Mouse (Mus musculus) liver, adult 2 months (tissue): ENCODE measurements around the gene Rap1gap2. TPM values are rescaled to one million over a fixed set of nuclear protein-coding genes. Genes with fewer than 3 reads are reported as not detected.

Experiments used
- DNase-seq: peaks from one replicate; pipeline ENCODE4 v3.0.0-alpha.2; 2011; ENCODE audit warnings: low read depth, low spot score; ENCODE audit errors: extremely low read depth
- H3K27ac ChIP-seq: fragments of 200-500 bp; replicated peaks from 2 replicates; pipeline ENCODE4 v1.5.1; 2012; ENCODE audit warnings: low read depth, mild to moderate bottlenecking, control low read depth, inconsistent platforms, low read length; ENCODE audit not compliant: insufficient read depth
- H3K27me3 ChIP-seq: fragments of 200-500 bp; 2 replicates; pipeline ENCODE4 v1.6.1; 2012; ENCODE audit warnings: mild to moderate bottlenecking, moderate library complexity, low read length, inconsistent platforms; ENCODE audit not compliant: control insufficient read depth, insufficient read depth
- H3K36me3 ChIP-seq: fragments of 200-500 bp; 2 replicates; pipeline ENCODE4 v1.6.1; 2012; ENCODE audit warnings: low read length, inconsistent platforms; ENCODE audit not compliant: control insufficient read depth, insufficient read depth
- H3K4me1 ChIP-seq: fragments of 200-500 bp; 2 replicates; pipeline ENCODE4 v1.6.1; 2011; ENCODE audit warnings: low read length; ENCODE audit not compliant: control insufficient read depth, insufficient read depth
- H3K4me3 ChIP-seq: fragments of 200-500 bp; 2 replicates; pipeline ENCODE4 v1.5.1; 2011; ENCODE audit warnings: low read depth, mild to moderate bottlenecking, control low read depth, low read length, moderate library complexity; ENCODE audit not compliant: insufficient read depth
- H3K79me2 ChIP-seq: fragments of 200-500 bp; 2 replicates; pipeline ENCODE4 v1.6.1; 2012; ENCODE audit warnings: inconsistent platforms, mild to moderate bottlenecking, low read length, moderate library complexity; ENCODE audit not compliant: control insufficient read depth, insufficient read depth
- H3K9ac ChIP-seq: fragments of 200-500 bp; 2 replicates; pipeline ENCODE4 v1.6.1; 2012; ENCODE audit warnings: low read depth, mild to moderate bottlenecking, control low read depth, inconsistent platforms, low read length
- CTCF ChIP-seq: fragments of 200-500 bp; IDR thresholded peaks from 2 replicates; pipeline ENCODE4 v1.5.1; 2011; ENCODE audit warnings: low read depth, low read length, control low read depth
- POLR2A ChIP-seq: fragments of 200-500 bp; IDR thresholded peaks from 2 replicates; pipeline ENCODE4 v1.6.1; 2011; ENCODE audit warnings: low read length, control low read depth; ENCODE audit not compliant: insufficient read depth; ENCODE audit errors: extremely low read depth
- WGBS: fragments of 180-500 bp; shearing (Covaris S2); methylation state at CpG from one replicate; pipeline ENCODE4 v1.1.7; 2018; 5-methylcytosine and 5-hydroxymethylcytosine counted together
- polyA plus RNA-seq: library from polyadenylated mRNA; depleted of rRNA; stranded (reverse); fragments of >200 nt; gene quantifications from 2 replicates; pipeline ENCODE4 v1.2.3, GENCODE M21; 2012
- total RNA-seq: library from RNA; depleted of rRNA; stranded (reverse); fragments of >200 nt; gene quantifications from 2 replicates; pipeline ENCODE4 v1.2.3, GENCODE M21; 2014

The Rap1gap2 gene
- total and polyA plus RNA-seq, 2 experiments: 0.46 to 0.48 TPM

GRCm38 (mm10) chr11:74435366-74435765 lies 175.3 kb downstream of the Rap1gap2 start:
- DNase-seq: no peak
- H3K79me2 ChIP-seq: no peaks in the 10 kb centered on the region
- H3K27ac ChIP-seq: no peak overlapping the region
- no peak overlapping the region for H3K9ac ChIP-seq
- WGBS: 89% methylated on average over 2 of the region's 2 CpGs
- no peaks in the 10 kb centered on the region for H3K36me3 ChIP-seq
- H3K4me1 ChIP-seq: no peaks in the 10 kb centered on the region
- no peak for TF ChIP-seq CTCF
- no peak for TF ChIP-seq POLR2A
- no peak overlapping the region for H3K4me3 ChIP-seq
- no peaks in the 10 kb centered on the region for H3K27me3 ChIP-seq

DNA sequence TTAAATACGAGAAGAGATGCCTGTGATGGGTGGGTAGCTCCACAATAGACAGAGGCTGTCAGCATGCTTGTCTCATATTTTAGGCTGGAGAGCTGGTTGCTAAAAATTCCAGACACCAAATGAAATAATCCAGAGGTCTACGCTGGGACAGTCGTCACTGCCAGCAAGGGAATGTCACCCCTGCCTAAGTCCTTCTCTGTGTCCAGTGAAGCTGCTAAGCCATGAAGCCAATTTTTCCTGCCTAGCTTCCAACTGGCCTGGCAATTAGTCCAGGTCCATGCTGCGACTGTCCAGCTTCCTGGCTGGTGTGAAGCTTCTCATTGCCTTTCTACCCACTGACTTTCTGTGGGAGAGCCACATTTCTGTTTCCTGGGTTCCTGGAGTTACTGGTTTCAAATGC lies 177.7 kb downstream of the Rap1gap2 start:
- no peak for DNase-seq
- H3K4me1 ChIP-seq: no peaks in the 10 kb centered on the region
- no peaks in the 10 kb centered on the region for H3K36me3 ChIP-seq
- no peak overlapping the region for H3K27ac ChIP-seq
- 84% methylated on average over 4 of the region's 4 CpGs for WGBS
- TF ChIP-seq CTCF (no peak), POLR2A (no peak)
- H3K79me2 ChIP-seq: no peaks in the 10 kb centered on the region
- H3K27me3 ChIP-seq: no peaks in the 10 kb centered on the region
- no peak overlapping the region for H3K4me3 ChIP-seq
- no peak overlapping the region for H3K9ac ChIP-seq

DNA sequence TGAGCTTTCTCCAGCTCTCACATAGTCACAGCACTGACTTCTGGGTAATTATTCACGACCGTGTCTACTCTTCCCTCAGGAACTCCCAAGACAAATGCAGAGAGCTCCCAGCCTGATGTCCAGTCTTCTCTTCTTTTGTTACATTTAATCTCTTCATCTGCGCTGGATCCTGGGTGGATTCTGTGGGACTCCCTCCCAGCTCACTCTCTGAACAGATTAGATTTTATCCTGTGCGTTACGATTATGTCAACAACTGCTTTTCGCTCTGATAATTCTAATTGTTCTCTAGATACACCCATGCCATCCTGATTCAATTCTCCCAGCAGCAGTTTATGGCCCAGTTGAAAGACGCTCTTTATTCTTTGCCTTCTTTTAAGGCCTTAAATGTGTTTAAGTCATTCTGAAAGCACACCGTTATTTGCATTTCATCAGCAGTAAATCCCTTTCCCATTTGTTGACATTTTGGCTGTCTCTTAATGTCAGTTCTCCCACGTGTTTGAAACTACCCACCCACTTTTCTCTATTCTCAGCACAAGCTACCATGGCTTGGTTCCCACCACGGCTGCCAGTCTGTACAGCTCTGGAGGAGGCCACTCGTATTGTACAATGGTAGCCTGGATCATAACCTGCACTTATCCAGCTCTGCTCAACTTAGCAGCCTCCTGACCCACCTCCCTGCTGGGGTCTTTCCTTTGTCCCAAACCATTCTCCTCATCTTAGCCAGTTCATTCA lies 180.8 kb downstream of the Rap1gap2 start:
- no peak for DNase-seq
- TF ChIP-seq CTCF (no peak), POLR2A (no peak)
- Histone ChIP-seq H3K79me2 (no peaks in the 10 kb centered on the region), H3K4me3 (no peak overlapping the region), H3K27ac (no peak overlapping the region), H3K27me3 (no peaks in the 10 kb centered on the region), H3K4me1 (no peaks in the 10 kb centered on the region), H3K9ac (no peak overlapping the region), H3K36me3 (no peaks in the 10 kb centered on the region)
- 76% methylated on average over 11 of the region's 11 CpGs for WGBS

DNA sequence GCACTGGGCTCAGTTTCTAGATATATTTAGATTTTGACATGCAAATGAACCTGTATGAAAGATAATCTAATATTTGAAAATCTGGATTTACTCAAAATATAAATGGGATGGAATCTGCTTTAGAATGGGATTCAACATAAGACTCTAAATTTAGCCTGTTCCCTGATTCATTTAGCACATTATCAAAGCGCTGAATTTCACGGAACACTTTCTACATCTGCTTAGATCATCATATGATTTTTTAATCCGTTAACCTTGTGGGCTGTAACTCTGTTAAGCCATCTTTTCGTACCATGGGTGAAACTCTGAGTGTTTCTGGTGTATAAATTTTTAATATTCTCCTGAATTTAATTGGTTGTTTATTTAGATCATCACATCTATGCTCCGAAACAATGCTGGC lies 184.4 kb downstream of the Rap1gap2 start:
- H3K4me1 ChIP-seq: no peaks in the 10 kb centered on the region
- H3K27ac ChIP-seq: no peak overlapping the region

GRCm38 (mm10) chr11:74422019-74422418 lies 188.7 kb downstream of the Rap1gap2 start:
- TF ChIP-seq POLR2A (no peak), CTCF (no peak)
- Histone ChIP-seq H3K36me3 (no peaks in the 10 kb centered on the region), H3K27ac (no peak overlapping the region), H3K27me3 (no peaks in the 10 kb centered on the region), H3K9ac (no peak overlapping the region), H3K79me2 (no peaks in the 10 kb centered on the region), H3K4me3 (no peak overlapping the region), H3K4me1 (no peaks in the 10 kb centered on the region)
- 87% methylated on average over 6 of the region's 6 CpGs for WGBS
- no peak for DNase-seq

More for the DNA sequence above, 184.4 kb downstream of the Rap1gap2 start:
- no peak overlapping the region for H3K4me3 ChIP-seq
- DNase-seq: no peak
- no peak for TF ChIP-seq CTCF
- TF ChIP-seq POLR2A: no peak
- no peaks in the 10 kb centered on the region for H3K79me2 ChIP-seq
- no peaks in the 10 kb centered on the region for H3K27me3 ChIP-seq
- 91% methylated on average over 5 of the region's 5 CpGs for WGBS
- H3K36me3 ChIP-seq: no peaks in the 10 kb centered on the region
- H3K9ac ChIP-seq: no peak overlapping the region

GRCm38 (mm10) chr11:74421151-74421550 lies 189.6 kb downstream of the Rap1gap2 start:
- H3K4me3 ChIP-seq: no peak overlapping the region
- no peaks in the 10 kb centered on the region for H3K36me3 ChIP-seq
- H3K9ac ChIP-seq: no peak overlapping the region
- 78% methylated on average over 4 of the region's 4 CpGs for WGBS
- no peaks in the 10 kb centered on the region for H3K27me3 ChIP-seq
- no peaks in the 10 kb centered on the region for H3K79me2 ChIP-seq
- DNase-seq: no peak
- TF ChIP-seq POLR2A (no peak), CTCF (no peak)
- no peaks in the 10 kb centered on the region for H3K4me1 ChIP-seq
- H3K27ac ChIP-seq: no peak overlapping the region
